Mouse (Mus musculus) adrenal gland, postnatal 36 days (tissue): ENCODE results near the gene Tank. TPM values are rescaled to one million over a fixed set of nuclear protein-coding genes. Genes with fewer than 3 reads are reported as not detected.

ENCODE experiments used
- DNase-seq, 2 experiments: peaks; one replicate each; pipeline ENCODE4 v3.0.0; 2021; ENCODE audit warnings: mixed read lengths in 1 of 2
- long read RNA-seq, 2 experiments: library from polyadenylated mRNA; stranded (forward); transcript quantifications; one replicate each; pipeline ENCODE4 v2.0.0; 2021; ENCODE audit warnings: borderline sequencing depth in 2 of 2
- total RNA-seq, 2 experiments: library from RNA; stranded (reverse); gene quantifications; 2 replicates each; pipeline ENCODE4 v1.2.3; 2021

The Tank gene
- 10 to 100 TPM; 34.9 to 47.6 TPM for total RNA-seq
- long read RNA-seq, experiment 1, transcript Tank-203 (8 exons, 2,039 nt), result major isoform, 18 of 29 reads
- long read RNA-seq, experiment 1, partial matches to known transcripts, result 1 of 29 reads
- long read RNA-seq, experiment 1, other reads (novel, unspliced or antisense), result 10 of 29 reads
- long read RNA-seq, experiment 2, partial matches to known transcripts, result 1 of 7 reads
- long read RNA-seq, experiment 2, other reads (novel, unspliced or antisense), result 3 of 7 reads

- DNase-seq, result peak in 1 of 2 experiments; percentile 10
Observed at GRCm38 (mm10) chr2:61578433-61578832, at the start of gene Tank. Gene Tank (plus strand): TSS chr2:61578585.

DNA sequence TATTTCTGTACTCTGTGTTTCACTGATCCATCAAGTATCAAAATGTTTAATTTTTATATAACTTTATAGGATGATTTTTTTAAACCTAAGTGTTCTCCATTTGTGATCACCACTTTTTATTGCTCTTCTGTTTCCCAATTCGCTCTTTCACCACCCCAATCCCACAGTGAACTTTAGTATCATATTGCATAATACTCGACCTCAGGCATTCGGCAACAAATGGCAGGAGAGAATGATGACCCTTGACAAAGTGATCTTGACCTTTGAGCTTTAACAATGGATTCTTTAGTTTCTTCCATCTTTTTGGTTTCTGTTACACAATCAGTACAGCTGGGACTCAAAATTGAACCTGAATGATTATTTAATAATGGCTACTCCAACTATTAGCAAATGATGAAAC is 46.1 kb upstream of the Tank start:
- peak; percentile 2 to 5 for DNase-seq

DNA sequence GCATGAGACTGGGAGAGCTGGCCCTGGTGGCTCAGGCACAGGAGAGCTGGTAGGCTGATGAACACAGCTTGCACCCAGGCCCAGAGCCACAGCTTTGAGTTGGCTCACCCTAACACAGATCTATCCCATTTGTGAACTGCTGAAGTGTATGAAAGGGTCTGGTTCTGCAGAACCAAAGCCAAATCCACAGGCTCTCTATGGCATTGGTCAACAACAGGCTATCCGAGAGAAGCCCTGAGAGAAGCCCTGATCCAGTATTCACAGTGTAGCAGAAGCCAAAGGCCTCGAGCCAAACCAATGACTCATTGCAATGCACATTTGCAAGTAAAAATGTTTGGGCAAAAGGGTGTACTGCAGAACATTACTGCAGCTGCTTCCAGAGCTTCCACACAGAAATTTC is 45.3 kb upstream of the Tank start:
- DNase-seq, result peak; percentile 70 to 74

GRCm38 (mm10) chr2:61536901-61537300 is 41.5 kb upstream of the Tank start:
- no peak for DNase-seq

DNA sequence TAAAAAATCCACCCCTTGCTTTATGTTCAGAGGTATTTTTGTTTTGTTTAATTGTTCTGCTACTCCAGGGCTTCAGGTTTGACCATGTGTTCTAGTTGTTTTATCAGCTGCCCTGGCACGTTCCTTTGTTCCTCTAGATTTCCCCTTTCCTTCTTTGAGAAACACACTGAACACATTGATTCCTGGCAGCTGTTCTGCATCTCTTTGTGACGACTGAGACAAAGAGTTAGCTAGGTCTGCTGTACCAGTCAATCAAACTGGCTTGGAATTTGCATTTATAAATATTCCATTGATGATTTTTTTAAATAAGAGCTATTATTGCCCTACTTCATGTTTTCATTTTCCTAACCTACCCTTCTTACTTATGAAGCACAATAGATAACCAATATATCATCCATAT is 39.0 kb upstream of the Tank start:
- DNase-seq, result no peak

GRCm38 (mm10) chr2:61542426-61542825 is 36.0 kb upstream of the Tank start:
- DNase-seq, result no peak

DNA sequence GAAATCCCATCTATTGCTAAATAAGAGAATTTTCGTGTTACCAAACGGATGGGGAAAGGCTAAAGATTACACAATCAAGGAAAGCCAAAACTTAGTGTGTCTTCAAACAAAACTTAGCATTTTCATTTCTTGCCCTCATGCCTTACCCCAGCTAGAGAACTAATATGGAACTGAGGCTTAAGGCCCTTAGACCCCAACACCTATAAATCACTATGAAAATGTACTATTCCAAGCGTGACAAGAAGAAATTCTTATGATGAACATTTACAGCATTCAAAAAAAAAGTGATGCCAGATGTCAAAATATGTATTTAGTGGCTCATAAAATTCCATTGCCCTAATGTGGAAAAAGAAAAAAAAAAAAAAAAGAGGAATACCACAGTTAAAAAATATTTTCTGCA is 32.7 kb upstream of the Tank start:
- no peak for DNase-seq

DNA sequence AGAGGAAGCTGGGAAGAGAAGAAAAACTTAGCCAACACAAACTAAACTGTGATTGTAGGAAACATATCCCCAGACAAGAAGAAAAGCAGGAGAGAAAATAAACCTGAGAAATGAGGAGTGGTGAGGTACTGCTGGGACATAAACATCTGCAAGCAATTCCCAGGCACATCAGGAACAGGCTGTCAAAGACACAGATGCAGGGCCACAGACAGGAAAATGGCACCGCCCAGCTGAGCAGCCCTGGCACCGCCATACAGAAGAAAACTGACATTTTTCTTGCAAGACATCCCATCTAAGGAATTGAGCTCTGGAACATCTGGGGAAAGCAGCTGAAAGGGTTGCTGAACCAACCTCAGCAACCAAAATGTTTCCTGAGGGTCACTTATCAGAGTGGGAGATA is 30.4 kb upstream of the Tank start:
- no peak for DNase-seq

DNA sequence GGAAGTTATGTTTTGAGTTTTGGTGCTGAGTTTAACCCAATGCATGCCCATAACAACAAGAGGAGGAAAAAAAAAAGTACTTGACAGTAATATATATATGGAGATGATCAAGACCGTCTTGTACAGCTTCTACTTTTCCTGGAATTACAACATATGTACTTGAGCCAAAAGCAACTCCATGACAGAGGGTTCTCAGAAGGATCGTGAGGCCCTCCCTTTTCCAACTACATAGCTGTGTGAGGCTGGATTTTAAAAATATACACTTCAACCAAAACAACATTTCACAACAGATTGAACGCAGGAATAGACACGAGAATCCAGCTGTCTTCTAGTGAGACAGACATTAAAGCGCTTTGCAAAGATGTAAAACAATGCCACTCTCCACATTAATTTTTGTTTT is 26.7 kb upstream of the Tank start:
- DNase-seq, result no peak

GRCm38 (mm10) chr2:61555367-61555766 is 23.0 kb upstream of the Tank start:
- no peak for DNase-seq

DNA sequence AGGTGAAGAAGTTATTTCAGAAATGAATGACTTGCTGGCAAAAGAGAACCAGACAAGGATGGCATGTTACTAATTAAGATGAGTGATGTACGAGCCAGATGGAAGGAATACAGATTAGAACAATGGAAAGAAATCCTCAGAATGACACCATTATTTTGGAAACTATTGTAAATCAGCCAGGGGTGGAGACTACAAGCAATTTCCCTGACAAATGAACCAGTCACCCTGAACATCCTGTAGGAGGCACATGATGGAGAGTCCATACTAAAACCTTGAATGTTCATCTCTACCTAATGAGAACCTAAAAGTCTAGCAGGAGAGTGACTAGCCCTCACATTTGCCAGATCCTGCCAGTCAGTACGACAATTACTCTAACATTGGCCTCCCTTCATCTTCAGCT is 22.6 kb upstream of the Tank start:
- DNase-seq, result no peak

GRCm38 (mm10) chr2:61556639-61557038 is 21.7 kb upstream of the Tank start:
- DNase-seq, result peak in 1 of 2 experiments; percentile 24

- no peak for DNase-seq
Observed at GRCm38 (mm10) chr2:61557848-61558471, 20.4 kb upstream of the Tank start.

- no peak for DNase-seq
Observed at GRCm38 (mm10) chr2:61561058-61561457, 17.3 kb upstream of the Tank start.

DNA sequence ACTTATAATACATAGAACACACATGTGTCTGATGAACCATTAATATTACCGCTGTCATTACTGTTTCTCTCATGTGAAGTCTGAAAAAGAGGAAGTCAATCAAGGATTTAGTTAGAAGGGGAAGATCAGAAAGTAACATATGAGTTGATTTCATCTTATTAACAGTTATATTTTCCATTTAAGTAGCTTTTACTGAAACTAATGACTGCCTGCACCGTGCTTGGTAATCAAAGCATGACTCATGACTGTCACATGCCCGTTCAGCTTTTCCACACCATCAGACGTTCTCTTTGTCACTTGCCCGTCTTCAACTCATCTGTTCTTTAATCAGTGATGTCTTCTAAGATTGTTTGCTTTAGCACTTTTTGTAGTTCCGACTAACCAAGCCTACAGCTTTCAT is 15.2 kb upstream of the Tank start:
- no peak for DNase-seq

DNA sequence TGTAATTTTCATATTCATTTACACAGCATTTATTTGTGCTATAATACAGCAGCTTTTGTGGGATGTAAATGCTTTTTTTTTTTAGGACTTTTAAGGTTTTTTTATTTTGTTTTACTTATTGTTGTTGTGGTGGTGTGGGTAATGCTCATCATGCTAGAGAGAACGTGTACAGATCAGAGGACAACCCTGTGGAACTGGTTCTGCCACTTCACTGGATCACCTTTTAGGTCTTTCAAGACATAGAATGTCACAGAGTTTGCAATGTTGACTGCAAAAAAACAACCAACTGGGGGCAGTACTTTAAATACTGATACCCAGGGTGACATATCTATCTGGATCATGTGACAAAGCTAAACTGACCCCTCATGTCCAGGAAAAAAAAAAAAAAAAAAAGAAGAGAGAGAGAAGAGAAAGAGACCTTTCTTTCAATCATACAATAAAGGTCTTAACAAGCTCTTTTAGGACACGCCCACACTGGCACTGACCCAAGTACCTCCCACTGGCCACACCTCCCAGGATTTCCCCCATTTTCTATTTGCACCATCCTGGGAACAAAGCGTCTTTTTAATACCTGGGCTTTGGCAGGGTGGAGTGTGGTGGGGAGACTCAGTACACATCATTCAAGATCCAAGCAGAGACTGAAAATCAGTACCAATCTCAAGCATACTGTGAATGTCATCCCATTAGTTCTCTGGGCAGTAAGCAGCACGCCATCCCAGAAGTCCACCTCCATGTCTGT is 11.2 kb upstream of the Tank start:
- DNase-seq, result no peak

GRCm38 (mm10) chr2:61569181-61569580 is 9.2 kb upstream of the Tank start:
- no peak for DNase-seq

DNA sequence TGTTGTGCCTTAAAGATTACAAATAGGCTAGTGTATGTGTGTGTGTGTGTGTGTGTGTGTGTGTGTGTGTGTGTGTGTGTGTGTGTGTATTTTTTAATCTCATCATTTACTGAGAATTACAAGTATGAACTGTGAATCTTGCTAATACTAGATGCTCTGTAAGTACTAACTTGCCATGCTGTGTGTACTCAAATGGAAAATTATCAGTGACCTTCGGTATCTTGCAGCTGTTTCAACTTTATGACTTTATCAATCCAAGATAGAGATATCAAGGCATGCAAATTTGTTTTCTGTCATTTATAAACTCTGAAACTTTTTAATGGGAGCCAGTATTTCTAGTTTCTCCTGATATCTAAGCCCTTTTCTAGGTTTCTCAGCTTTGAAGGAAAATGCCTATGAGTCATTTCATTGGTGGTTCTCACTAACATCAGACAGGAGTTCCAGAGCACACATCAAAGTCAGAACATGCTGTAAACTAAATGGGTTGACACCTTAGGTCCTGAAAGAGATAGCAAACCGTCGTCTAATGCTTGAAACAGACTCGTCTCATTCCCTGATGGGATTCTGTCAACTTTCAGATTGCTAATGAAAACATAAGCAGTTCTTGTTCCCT is 6.9 kb upstream of the Tank start:
- DNase-seq, result no peak

DNA sequence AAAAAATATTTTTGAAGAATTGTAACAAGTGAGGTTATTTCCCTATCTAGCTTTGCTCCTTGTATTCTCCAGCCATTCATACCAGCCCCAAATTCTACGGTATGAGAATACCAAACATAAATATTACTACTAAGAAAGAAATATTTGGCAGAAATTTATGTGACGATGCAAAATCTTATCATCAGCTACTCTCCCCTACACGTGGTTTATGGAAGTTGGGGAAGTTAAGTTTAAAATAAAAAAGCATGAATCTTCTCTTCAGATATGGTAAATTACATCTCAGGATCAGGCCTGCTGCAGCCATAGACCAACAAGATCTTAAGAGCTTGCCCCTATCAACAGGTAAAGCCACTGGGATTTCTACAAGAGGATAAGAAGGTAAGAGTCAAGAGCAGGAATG is 1.9 kb upstream of the Tank start:
- no peak for DNase-seq

DNA sequence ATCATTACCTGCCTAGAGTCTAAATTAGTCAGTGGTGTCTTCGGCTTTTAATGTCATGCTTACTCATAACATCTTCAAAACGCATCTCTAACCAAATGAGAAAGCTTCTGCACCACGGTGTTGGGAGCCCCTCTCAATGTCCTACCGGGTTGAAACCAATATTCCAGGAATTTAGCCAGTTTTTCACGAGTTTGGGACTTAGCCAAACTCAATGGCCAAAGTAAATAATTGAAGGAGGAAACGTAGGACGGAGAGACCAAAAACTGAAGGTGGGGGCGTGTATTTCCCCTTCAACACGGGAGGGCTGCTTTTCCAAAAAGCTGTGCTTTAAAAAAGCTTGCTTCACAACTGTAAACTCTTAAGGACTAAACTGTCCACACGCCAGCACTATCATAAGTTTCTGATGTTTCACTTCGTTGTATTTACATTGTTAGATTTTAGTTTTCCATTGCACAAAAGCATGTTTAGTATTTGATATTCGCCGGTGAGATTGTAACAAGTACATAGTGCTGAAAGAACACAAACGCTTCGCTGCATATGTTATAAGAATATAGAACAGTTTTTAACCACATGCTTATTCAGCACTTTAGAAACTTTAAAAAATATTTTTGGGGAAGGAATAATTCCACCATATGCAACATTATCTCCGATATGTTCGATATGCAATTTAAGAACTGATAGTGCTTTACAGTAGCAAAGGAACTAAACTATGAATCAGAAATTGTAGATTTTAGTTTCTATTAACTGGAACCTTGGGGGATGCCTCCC is 1.3 kb upstream of the Tank start:
- no peak for DNase-seq

- peak in 1 of 2 experiments; percentile 16 for DNase-seq
Observed at GRCm38 (mm10) chr2:61577696-61578062, 706 bp upstream of the Tank start.

DNA sequence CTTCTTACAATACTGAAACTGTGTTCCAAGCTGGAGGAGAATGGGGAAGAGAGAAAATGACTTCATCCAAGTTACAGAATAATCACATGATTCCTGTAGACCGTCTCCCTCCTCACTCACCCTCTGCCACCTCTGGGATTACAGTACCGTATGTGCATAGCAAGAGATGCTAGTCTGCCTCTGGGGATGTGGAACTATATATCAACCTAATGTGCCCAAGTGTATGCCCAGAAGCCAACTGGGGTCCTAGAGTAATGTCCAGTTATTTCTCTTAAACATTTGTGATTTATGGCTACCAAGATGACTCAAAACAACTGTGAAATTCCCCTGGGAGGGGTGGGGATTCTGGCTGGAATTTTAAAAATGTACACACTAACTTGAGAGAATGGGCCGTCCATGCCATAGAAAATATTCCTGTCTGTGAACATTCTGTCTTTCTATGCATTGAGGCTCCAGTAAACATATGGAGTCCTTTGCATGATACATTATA is 1.2 kb downstream of the Tank start:
- no peak for DNase-seq
